Mouse (Mus musculus) liver, adult 2 months (tissue): ENCODE measurements around the gene Prnp.

Experiments used
- CTCF ChIP-seq: fragments of 200-500 bp; IDR thresholded peaks from 2 replicates; pipeline ENCODE4 v1.5.1; 2011; ENCODE audit warnings: low read depth, low read length, control low read depth
- POLR2A ChIP-seq: fragments of 200-500 bp; IDR thresholded peaks from 2 replicates; pipeline ENCODE4 v1.6.1; 2011; ENCODE audit warnings: low read length, control low read depth; ENCODE audit not compliant: insufficient read depth; ENCODE audit errors: extremely low read depth

DNA sequence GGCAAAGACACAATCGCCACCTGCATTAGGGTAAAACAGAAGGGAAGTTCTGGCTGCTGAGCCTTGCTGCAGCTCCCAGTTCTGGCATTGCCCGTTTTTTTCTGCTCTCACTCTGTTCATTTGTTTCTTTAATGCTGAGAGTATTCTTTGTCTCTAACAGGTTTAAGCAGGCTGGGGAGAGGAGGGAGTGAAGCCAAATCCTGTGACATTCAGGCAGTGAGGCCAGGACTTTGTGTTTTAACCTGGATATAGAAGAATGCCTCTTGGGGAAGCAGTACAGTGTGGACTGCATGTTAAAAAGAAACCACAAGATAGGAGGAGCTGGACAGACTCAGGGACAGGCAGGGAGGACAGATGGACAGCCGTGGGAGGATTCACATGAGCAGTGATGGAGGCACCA is 23.9 kb downstream of the Prnp start:
- no peak for TF ChIP-seq CTCF
- no peak for TF ChIP-seq POLR2A
